Mouse (Mus musculus): ENCODE data around the gene Zbtb22.

DNA sequence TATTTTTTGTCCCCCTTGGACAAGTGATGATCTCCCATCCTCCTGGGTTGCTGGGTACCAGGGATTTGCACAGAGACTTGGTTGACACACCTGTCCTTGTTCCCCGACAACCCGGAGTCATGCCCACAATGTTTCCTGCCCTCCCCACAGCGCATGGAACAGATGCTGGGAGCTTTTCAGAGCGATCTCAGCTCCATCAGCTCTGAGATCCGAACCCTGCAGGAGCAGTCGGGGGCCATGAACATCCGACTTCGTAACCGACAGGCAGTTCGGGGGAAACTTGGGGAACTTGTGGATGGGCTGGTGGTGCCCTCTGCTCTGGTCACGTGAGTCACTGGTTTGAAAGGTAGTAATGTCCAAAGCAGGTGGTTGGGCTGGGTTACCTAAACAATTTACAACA is 42.7 kb downstream of the Zbtb22 start:
- TF ChIP-seq POLR2A (IDR thresholded peaks at IDR 0.05; ENCODE audit: insufficient read depth, low read length) (no peak), EP300 (IDR thresholded peaks at IDR 0.05; ENCODE audit: insufficient read depth, low read depth, low read length) (no peak)
